Mouse (Mus musculus): ENCODE measurements around the gene Siah1b.

Gene Siah1b

GRCm38 (mm10) chrX:164027607-164028289 is 48.5 kb downstream of the Siah1b start, which contains the start of gene Car5b:
Gene Car5b (minus strand): TSS chrX:164027997.
- peak; percentile 98 for DNase-seq
